Mouse (Mus musculus) splenic B cell, adult 2 months (primary cell): ENCODE measurements around the gene Snrpb.

Source experiments
- DNase-seq: peaks from one replicate; pipeline ENCODE4 v3.0.0-alpha.2; 2011; ENCODE audit warnings: low read depth, low spot score
- H3K27me3 ChIP-seq: 2 replicates; pipeline ENCODE4 v1.6.1; 2012; ENCODE audit warnings: mild to moderate bottlenecking, low read length, moderate library complexity, mixed read lengths; ENCODE audit not compliant: control insufficient read depth, poor library complexity, insufficient read depth, severe bottlenecking
- H3K36me3 ChIP-seq: 2 replicates; pipeline ENCODE4 v1.6.1; 2012; ENCODE audit warnings: mild to moderate bottlenecking, low read length, moderate library complexity, mixed read lengths; ENCODE audit not compliant: control insufficient read depth, poor library complexity, insufficient read depth, severe bottlenecking

Gene Snrpb

DNA sequence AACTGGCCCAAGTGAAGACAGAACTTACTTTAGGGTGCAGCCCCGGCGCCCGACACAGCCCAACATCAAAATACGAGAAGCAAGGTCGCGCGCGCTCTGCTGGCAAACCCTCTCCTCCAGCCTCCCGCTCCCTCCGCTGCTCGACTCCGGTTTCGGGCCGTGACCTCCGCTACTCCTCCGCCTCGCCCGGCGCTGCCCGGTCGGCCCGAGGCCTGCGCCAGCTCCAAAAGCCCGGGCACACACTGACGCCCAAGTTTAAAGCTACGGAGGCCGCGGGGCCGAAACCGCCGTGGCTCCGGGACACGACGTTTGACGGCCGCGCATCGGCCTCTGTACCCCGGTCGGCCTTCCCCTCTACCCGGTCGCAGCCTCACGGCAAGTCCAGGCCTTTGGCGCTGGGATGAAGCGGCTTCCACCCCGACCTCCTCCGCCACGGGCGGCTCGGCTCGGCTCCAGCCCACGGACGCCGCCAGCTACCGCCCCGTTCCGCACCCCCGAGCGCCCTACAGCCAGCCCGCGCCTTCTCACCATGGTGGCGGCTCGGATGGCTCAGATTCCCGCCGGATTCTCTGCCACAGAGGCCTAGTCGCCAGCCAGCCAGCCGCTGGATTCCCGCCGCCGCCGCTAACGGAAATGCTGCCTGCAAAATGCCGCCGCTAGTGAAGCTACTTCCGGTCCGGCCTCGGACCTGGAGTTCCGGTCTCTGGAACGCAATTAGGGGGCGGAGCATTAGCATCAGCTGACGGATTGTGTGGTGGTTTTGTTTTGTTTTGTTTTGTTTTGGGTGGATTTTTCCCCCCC lies at the start of gene Snrpb:
Snrpb (minus strand) TSS at position 698 of the 801 bp plus-strand sequence.
- DNase-seq, result peak; percentile 92
- H3K27me3 ChIP-seq, result no peaks in the 10 kb centered on the region
- H3K36me3 ChIP-seq, result peaks cover 7% of the 10 kb centered on the region; the same call in 1 of the 2 replicates

DNA sequence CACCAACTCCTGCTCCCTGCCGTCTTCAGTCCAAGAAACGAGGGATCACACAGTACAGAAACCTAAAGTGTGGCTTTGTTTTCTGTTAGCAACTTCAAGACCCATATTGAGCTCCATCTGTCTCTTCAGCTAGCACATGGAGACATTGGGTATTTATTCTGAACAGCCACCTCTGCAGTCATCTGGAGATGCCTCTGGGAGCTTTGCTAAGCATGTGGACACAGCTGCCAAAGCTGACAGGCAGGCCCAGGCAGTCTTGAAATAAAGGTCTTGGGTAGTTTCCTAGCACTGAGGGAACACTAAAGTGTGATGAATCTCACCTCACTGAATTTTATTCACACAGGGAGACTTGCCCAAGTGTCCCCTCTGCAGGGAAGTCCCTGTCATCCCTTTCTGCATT lies 32.4 kb upstream of the Snrpb start:
- DNase-seq, result no peak
- H3K36me3 ChIP-seq, result no peaks in the 10 kb centered on the region
- no peaks in the 10 kb centered on the region for H3K27me3 ChIP-seq

DNA sequence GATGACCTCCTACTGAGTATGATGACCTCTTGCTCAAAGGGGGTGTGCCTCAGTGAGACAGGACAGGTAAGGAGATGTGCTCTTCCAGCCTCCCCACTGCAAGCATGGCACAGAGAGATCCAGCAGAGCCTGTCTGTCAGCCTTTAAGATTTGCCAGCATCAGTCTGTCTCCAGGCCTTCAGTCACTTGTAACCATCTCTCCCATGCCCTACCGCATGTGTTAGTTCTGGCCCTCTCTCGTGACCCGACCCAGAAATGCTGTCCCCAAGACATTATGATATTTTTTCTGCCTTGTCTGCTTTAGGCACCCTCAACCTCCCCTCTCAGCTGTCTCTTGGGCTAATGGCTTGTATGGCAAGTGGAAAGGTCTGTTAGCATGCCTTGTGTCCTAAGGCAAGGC lies 30.4 kb upstream of the Snrpb start:
- DNase-seq, result no peak
- Histone ChIP-seq H3K27me3 (no peaks in the 10 kb centered on the region), H3K36me3 (no peaks in the 10 kb centered on the region)

DNA sequence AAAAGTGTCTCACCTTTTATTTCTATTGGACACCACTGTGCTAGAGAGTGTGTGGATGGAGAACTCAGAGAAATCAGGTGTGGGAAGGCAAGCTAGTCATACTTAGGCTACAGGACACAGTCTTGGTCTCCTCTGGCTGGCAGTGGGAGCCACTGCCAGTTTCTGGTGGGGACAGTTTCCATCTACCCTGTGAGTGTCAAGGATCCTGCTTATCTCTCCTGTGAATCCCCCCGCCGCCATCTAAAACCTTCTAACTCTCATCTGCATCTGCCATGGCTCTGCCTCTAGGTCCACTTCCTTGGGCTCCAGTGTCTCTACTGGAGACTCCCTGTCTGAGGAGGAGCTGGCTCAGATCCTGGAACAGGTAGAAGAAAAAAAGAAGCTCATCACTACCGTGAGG lies 28.8 kb upstream of the Snrpb start:
- H3K27me3 ChIP-seq, result no peaks in the 10 kb centered on the region
- no peaks in the 10 kb centered on the region for H3K36me3 ChIP-seq
- no peak for DNase-seq

DNA sequence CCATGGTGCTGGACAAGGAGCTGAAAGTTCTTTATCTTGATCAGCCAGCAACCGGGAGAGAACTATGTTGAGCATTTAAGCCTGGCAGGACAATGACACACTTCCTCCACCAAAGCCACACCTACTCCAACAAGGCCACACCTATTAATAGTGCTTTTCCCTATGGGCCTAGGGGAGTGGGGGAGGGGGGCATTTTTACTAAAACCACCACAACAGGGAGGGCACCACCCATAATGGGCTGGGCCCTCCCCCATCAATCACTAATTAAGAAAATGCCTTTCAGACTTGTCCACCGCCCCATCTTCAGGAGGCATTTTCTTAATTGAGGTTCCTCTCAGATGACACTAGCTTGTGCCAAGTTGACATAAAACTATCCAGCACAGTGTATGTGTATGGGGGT lies 28.2 kb upstream of the Snrpb start:
- DNase-seq, result no peak
- Histone ChIP-seq H3K36me3 (no peaks in the 10 kb centered on the region), H3K27me3 (no peaks in the 10 kb centered on the region)

DNA sequence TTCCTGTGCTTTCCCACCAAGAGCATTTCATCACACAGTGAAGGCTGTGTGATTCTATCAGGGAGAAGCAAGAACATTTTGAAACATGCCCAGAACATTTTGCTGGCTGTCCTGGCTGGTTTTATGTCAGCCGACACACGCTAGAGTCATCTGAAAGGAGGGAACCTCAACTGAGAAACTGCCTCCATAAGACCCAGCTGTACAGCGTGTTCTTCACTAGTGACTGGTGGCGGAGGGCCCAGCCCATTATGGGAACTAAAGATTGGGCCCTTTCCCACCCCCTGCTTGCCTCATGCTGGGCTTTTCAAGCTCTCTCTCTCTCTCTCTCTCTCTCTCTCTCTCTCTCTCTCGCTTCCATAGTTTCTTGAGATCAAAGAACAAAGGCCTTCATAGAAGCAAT lies 21.8 kb upstream of the Snrpb start:
- Histone ChIP-seq H3K27me3 (no peaks in the 10 kb centered on the region), H3K36me3 (no peaks in the 10 kb centered on the region)
- DNase-seq, result no peak

DNA sequence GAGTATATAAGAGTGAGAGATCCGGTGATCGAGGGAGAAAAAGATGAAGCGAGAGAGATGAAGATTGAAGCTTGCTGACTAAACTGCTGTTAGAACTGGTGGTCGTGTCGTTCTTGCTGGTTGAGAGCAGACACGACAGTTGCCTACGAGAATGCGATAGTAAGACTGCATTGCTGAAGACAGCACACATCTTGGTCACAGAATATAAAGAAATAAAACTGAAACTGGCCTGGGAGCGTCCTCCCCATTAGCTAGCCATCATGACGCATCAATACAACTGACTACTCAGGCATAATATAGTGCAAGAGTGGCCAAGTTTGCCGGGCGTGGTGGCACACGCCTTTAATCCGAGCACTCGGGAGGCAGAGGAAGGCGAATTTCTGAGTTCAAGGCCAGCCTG lies 15.7 kb upstream of the Snrpb start, which contains the start of gene Tmc2:
Tmc2 (plus strand) TSS at position 301 of the 400 bp plus-strand sequence.
- Histone ChIP-seq H3K27me3 (no peaks in the 10 kb centered on the region; the same call in 1 of the 2 replicates), H3K36me3 (no peaks in the 10 kb centered on the region)
- no peak for DNase-seq

DNA sequence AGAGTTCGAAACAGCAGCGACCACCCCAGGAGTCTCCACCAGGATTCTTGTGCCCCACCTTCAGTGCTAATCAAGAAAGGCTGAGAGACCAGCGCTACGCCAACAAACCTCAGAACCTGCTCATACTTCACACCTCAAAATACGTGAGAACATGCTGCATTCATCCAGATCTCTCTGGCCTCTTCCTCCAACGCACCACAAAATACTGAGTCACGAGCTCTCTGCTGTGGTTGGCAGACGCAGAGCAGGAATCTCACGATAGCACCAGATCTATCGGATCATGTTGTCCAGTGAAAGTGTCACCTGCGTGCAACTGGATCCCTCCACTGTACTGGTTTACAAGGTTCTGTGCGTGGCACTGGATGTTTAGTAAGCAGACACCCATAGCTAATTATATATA lies 9.2 kb upstream of the Snrpb start:
- DNase-seq, result no peak

DNA sequence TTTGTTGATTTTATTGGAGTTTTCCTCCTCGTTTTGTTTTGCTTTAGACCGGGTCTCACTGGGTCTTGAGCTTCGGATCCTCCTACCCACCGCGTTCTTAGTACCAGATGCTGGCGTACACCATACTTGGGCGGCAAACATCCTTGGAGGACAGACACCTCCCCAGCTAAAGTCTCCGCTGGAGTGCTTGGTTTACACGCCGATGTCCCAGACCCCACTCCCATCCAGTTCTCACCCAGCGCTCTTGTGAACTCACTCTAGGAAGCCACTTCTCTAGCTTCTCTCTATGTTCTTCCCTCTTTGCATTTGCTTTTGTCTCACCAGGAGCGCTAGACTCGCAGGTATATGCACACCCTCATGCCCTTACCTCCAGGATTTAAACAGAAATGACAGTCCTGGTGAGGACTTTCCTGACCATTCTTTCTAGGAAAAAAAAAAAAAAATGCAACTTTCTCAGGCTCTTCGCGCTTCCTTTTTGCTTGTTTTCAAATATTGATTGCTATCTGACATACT lies 360 bp upstream of the Snrpb start:
- Histone ChIP-seq H3K36me3 (peaks cover 7% of the 10 kb centered on the region; the same call in 1 of the 2 replicates), H3K27me3 (no peaks in the 10 kb centered on the region)
- no peak for DNase-seq

More for the DNA sequence above, 9.2 kb upstream of the Snrpb start:
- Histone ChIP-seq H3K27me3 (no peaks in the 10 kb centered on the region; the same call in 1 of the 2 replicates), H3K36me3 (no peaks in the 10 kb centered on the region)

DNA sequence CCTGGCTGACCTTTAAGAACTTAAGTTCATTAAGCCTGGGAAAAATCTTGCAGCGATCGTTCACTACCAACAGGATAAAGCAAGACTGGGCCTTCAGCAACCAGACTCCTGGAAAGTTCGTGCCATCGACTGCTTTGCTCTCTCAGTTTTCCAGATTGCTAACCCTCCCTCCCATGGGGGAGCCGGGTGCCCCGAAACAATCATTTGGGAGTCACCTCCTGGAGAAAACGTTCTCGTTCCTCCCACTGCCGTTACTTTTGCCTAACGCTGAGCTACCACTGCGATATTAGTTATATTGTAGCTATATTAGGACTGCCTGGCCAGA lies 860 bp downstream of the Snrpb start:
- peaks cover 8% of the 10 kb centered on the region; the same call in 1 of the 2 replicates for H3K36me3 ChIP-seq
- H3K27me3 ChIP-seq, result no peaks in the 10 kb centered on the region
- no peak for DNase-seq

DNA sequence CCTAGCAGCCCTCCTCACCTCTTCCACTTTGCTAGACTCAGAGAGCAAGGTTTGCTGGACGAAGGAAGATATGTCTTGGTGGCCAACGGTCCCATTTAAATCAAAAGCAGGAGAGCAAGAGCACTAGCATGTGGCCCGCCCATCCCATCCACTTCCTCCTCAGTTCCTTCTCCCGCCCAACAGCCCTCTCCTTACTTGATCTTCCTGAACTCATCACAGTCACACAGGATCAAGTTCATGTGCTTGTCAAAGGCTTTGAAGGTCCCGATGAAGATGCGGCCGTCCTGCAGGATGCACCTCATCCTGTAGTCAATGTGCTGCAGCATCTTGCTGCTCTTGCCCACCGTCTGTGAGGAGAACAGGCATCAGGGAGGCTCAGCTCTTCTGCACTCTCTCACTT lies 2.4 kb downstream of the Snrpb start:
- no peaks in the 10 kb centered on the region for H3K27me3 ChIP-seq
- peaks cover 8% of the 10 kb centered on the region; the same call in 1 of the 2 replicates for H3K36me3 ChIP-seq
- no peak for DNase-seq

DNA sequence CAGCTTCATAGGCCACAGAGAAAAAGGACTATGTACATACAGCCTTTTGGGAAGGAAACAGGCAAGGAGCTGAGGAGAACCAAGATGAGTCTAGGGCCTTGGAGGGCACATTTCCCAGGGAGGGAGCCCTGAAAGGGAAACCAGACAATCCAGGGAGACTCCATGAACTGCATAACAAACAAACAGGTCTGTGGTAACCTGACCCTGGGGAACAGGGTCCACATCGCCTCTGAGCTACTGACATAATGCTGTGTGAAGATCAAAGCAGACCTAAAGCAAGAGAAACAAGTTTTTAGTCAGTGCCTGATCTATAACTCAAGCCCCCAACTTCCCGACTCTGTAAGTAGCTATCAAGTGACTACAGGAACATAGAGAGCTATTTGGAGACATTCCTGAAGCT lies 7.5 kb downstream of the Snrpb start:
- Histone ChIP-seq H3K27me3 (no peaks in the 10 kb centered on the region), H3K36me3 (peaks cover 9% of the 10 kb centered on the region)
- DNase-seq, result no peak

DNA sequence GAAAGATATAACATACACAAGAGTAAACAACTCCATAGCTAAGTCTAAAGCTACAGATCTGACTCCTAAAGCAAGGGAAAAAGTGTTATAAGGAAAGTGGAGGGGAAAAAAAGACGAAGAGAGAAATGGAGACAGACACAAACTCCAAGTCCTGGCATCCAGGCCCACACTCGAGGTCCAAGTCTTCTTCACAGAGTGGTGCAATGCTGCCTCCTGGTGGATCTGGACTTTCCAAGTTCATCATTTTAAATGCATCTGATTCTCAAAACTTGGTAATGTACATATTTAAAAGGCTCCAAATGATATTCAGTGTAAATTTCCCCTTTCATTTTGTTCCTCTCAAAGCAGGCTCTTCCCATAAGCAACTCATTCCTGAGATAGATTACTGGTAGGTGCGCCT lies 11.3 kb downstream of the Snrpb start:
- peaks cover 2% of the 10 kb centered on the region for H3K36me3 ChIP-seq
- no peaks in the 10 kb centered on the region for H3K27me3 ChIP-seq
- peak; percentile 49 for DNase-seq

DNA sequence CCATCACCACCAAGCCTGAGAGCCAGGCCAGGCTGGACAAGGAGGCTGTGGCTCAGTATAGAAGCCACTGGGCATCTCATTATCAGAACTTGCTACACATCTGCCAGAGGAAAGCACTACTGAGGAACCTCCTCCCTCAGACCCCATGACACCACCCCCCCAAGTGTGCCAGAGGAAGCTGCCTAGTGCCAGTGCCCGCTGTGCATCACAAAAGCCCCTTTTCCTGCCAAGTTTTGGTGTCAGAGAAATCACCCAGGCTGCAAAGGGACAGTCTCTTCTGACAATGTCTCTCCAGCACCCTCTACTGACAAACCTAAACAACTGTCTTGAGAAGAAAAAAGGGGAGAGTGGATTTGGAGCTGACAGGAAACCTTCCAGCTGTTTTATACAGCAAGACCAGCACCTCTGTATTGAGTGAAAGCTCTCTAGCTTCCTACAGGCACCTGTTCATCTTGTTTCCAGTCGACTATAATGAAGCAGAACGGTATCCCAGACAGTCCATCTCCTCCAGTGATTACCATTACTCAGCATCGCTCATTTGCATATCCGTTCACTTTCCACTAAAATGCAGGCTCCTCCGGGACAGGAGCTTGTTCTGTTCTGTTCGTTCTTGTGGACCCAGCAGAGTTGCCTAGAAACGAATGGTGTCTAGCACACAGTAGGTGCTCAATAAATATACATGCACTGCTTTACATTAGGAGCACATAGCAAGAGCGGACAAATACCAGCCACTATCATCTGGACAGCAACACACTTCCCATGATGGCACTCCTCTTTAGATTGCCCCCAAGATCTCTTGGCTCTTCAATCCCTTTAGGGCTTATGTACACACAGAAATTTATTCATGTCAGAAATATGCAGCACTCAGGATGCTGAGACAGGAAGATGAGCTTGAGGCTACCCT lies 12.6 kb downstream of the Snrpb start:
- peak; percentile 27 for DNase-seq
- H3K27me3 ChIP-seq, result no peaks in the 10 kb centered on the region
- H3K36me3 ChIP-seq, result peaks cover 2% of the 10 kb centered on the region

DNA sequence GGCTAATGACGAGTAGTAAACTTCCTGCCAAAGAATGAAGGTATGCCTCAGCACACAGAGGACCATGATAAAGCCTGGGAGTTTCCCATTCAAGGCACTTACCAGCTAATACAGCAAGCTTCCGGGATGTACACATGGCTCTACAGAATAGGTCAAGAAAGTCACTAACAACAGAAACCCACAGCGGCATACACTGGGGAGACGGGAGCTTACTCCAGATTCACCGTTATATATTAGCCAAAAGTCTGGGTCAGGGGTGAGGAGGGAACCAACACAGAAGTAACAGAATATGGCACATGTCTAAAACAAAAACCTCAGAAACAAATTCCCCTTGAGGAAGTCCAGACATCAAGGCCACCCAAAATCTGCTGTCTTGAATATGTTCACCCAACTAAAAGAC lies 16.5 kb downstream of the Snrpb start:
- Histone ChIP-seq H3K36me3 (0 out of 2 replicates have a peak, but pooled peaks cover 2% of the 10 kb centered on the region), H3K27me3 (no peaks in the 10 kb centered on the region)
- DNase-seq, result no peak
